Mouse (Mus musculus) A20 (cell line): ENCODE data around the gene Pkn3.
"Not testable (repeated sequence)": the region's sequence is repeated elsewhere in the genome, so short reads cannot be mapped to it uniquely, and the experiment has no call there.

ENCODE experiments used
- DNase-seq: peaks from one replicate; pipeline ENCODE4 v3.0.0-alpha.2; 2011; ENCODE audit warnings: low read depth, low spot score

Pkn3 gene

GRCm38 (mm10) chr2:30077502-30078348 lies at the start of gene Pkn3:
Pkn3 (plus strand) TSS chr2:30077684.
- peak; percentile 89 for DNase-seq

GRCm38 (mm10) chr2:30032244-30032846 lies 45.1 kb upstream of the Pkn3 start:
- DNase-seq = peak; percentile 19

- no peak for DNase-seq
Measured at GRCm38 (mm10) chr2:30032957-30033356, 44.5 kb upstream of the Pkn3 start.

DNA sequence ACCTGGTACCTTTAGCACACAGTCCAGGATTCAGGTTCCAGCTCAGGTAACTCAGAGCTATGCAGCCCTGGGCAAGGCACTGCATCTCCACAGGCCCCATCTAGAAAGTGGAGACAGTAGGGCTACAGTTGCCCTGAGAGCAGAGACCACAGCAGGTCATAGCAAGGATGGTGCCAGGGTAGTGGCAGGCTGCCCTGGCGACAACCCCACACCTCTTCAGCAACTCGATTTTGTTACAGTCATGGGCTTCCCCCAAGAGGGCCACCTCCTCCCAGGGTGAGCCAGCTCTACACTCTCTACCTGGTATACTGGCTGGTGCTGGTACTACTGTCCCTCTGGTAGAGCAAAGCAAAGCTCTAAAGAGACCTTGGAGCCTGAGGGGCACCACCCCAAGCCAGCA lies 39.7 kb upstream of the Pkn3 start:
- DNase-seq = no peak

- no peak for DNase-seq
Measured at GRCm38 (mm10) chr2:30038370-30038769, 39.1 kb upstream of the Pkn3 start.

GRCm38 (mm10) chr2:30039687-30040086 lies 37.8 kb upstream of the Pkn3 start:
- no peak for DNase-seq

- DNase-seq = peak; percentile 83
Measured at GRCm38 (mm10) chr2:30042445-30042844, 35.0 kb upstream of the Pkn3 start.

DNA sequence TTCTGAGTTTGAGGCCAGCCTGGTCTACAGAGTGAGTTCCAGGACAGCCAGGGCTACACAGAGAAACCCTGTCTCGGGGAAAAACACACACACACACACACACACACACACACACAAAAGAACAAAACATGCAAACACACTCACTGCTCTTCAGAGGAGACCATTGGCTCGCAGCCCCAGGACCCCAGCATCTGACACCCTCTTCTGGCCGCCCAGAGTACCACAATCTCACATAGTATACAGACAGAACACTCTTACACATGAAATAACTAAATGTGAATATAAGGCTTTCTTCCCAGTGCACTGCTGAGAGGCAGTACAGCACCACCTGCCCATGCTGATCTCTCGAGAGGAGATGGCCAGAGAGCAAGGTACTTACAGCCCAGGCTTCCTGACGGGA lies 32.9 kb upstream of the Pkn3 start:
- DNase-seq = no peak

DNA sequence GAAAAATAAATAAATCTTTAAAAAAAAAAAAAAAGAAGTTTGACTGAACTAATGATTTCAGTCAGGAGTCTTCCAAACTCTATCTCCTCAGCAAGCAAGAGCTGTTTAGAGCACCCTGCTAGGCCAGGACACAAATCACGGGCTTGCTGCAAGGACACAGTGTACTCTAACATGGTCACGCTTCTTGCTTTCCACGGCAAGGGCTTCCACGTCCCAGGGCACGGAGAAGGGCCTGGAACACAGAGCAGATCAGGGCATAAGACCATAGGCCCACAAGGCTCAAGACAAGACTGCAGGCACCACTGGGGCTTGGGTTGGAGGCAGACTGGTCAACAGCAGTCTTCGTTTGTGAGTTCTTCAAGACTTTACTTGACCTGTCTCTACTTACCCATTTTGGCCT lies 30.4 kb upstream of the Pkn3 start:
- DNase-seq = no peak

GRCm38 (mm10) chr2:30048101-30048501 lies 29.4 kb upstream of the Pkn3 start:
- peak; percentile 68 for DNase-seq

GRCm38 (mm10) chr2:30048699-30049388 lies 28.6 kb upstream of the Pkn3 start, which contains the start of gene Wdr34:
Wdr34 (minus strand) TSS chr2:30048881.
- DNase-seq = peak; percentile 98

- DNase-seq = peak; percentile 84
Measured at GRCm38 (mm10) chr2:30049831-30050230, 27.7 kb upstream of the Pkn3 start.

DNA sequence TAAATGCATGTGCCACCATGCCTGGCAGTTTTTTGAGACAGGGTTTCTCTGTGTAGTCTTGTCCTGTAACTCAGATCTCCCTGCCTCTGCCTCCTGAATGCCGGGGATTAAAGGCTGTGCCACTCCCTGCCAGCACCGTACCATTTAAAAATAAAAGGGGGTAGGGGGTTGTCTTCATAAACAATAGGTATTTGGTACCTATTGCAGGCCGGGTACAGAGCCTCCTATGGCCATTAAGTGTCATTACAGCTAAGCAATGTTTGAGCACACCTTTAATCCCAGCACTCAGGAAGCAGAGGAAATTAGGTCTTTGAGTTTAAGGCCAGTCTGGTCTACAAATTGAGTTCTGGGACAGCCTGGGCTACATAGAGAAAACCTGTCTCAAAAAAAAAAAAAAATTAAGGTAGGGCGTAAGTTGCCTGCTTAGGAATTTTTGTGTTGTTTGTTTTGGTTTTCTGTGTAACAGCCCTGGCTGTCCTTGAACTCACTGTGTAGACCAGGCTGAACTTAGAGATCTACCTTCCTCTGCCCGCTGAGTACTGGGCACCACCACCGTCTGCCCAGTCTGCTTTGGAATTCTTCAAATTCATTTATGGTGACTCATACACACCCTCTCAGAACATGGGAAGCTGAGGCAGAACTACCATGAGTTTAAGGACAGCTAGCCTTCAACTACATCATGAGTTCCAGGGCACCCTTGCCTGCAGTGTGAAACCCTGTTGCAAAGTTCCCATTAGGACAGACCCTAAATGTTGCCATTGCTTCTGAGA lies 25.3 kb upstream of the Pkn3 start:
- peak; percentile 55 for DNase-seq

DNA sequence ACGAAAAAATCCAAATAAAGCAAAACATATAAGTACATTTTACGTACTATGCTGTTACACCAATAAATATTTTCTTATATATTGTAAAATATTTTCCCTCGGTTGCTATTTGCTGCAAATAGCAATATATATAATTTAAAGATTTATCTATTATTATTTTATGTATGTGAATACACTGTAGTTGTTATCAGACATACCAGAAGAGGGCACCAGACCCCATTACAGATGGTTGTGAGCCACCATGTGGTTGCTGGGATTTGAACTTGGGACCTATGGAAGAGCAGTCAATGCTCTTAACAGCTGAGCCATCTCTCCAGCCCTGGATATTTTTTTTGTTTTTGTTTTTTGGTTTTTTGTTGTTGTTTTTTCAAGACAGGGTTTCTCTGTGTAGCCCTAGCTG lies 22.2 kb upstream of the Pkn3 start:
- DNase-seq = not testable (repeated sequence)

- DNase-seq = no peak
Measured at GRCm38 (mm10) chr2:30056736-30057135, 20.7 kb upstream of the Pkn3 start.

DNA sequence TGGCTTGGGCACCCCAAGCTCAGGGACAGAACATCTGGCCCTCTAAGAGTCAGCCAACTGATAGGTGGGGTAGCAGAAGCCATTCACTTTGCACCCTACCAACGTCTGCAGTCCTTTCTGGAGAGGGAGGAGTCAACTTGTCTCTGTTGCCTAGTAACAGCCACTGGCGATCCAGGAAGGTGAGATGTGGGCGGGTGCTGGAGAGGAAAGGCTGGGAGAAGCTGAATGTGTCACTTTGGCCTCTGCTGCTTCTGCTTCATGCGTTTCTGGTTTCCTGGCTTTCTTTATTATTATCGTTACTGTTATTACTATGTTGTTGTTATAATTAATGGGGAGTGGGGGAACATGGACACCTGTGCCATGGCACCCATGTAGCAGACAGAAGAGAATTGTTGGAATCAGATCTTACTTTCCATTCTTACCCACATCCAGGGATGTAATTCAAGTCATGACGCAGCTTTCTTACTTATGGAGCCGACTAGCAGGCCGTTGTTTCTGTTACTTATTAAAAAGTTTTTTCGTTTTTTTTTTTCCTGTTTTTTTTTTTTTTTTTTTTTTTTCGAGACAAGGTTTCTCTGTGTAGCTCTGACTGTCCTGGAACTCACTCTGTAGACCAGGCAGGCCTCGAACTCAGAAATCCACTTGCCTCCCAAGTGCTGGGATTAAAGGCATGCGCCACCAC lies 20.1 kb upstream of the Pkn3 start, which contains the start of gene Set:
Gene Set, plus strand, starts transcription at position 156 of the 682 bp plus-strand sequence.
- peak; percentile 80 for DNase-seq

DNA sequence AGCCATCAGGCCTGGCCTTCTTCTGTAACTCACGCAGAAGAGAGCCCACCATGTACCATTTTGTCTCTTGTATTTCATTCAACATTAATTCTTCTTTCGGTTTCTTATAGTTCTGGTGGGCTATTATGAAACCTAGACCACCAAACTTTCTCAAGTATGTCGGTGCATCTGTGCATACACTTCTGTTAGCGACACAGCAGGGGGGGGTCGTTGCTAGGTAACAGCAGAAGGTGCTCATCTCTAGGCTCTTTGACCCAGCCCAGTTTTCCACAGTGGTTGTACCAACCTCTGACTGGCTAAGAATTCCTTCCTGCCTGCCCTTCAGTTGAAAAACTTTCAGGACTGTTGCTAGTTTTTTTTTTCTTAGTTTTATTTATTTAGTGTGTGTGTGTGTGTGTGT lies 19.1 kb upstream of the Pkn3 start:
- peak; percentile 25 for DNase-seq

- peak; percentile 92 for DNase-seq
Measured at GRCm38 (mm10) chr2:30061215-30062166, 16.0 kb upstream of the Pkn3 start.

GRCm38 (mm10) chr2:30062249-30063093 lies 15.0 kb upstream of the Pkn3 start:
- DNase-seq = peak; percentile 87
